Mouse (Mus musculus) central nervous system, embryonic 14 days (tissue): ENCODE data around the gene Mecp2. TPM values are rescaled to one million over a fixed set of nuclear protein-coding genes. Genes with fewer than 3 reads are reported as not detected.

Experiments used
- polyA plus RNA-seq: library from polyadenylated mRNA; depleted of rRNA; stranded (reverse); fragments of >200 nt; gene quantifications from 2 replicates; pipeline ENCODE4 v1.2.3, GENCODE M21; 2012; rRNA removed

The Mecp2 gene
- 25.4 and 27.4 TPM in 2 replicates for polyA plus RNA-seq

GRCm38 (mm10) chrX:74135263-74135662 lies at the start of gene Mecp2:
Mecp2 (minus strand) TSS chrX:74135363.

DNA sequence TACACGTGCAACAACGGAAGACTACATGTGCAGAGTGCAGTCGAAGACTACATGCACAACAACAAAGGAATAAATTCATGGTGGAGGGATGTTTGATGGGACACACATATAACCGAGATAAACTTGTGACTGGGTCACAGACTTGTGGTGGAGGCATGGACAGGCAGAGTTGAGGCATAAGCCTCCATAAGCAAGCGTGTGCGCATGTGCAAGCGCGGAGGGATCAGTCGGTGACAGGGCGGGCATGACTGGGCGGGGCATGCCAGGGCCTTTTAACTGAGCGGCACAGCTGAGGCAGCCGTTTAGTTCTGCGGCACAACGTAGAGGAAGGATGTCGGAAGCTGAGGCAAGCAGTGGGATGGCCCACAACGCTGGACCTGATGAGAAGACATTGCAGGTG lies 41.8 kb upstream of the Mecp2 start, which contains the start of gene Tktl1:
Tktl1 (plus strand) TSS at position 301 of the 400 bp plus-strand sequence.

GRCm38 (mm10) chrX:74167738-74168137 lies 32.6 kb upstream of the Mecp2 start, which contains the start of gene Tex28:
Tex28 (minus strand) TSS chrX:74167838.

GRCm38 (mm10) chrX:74127164-74127563 lies 8.0 kb downstream of the Mecp2 start, which contains the start of gene Opn1mw:
Opn1mw (plus strand) TSS chrX:74127464.

GRCm38 (mm10) chrX:74023188-74024049 lies 111.7 kb downstream of the Mecp2 start, which contains the start of gene Irak1:
Irak1 (minus strand) TSS chrX:74023918.

Other genes with a start within 250 kb of the Mecp2 start
- gene Avpr2, start 243.3 kb downstream of the Mecp2 start, polyA plus RNA-seq, result not detected in 2 replicates
- 172 and 174 TPM in 2 replicates for gene L1cam, start 239.3 kb downstream of the Mecp2 start, polyA plus RNA-seq
- 7.8 and 7.9 TPM in 2 replicates for gene Arhgap4, start 213.5 kb downstream of the Mecp2 start, polyA plus RNA-seq
- 108 TPM in 2 replicates for gene Naa10, start 213.4 kb downstream of the Mecp2 start, polyA plus RNA-seq
- gene Renbp, start 204.5 kb downstream of the Mecp2 start, polyA plus RNA-seq, result 11.5 and 16.1 TPM in 2 replicates
- 71.4 and 72.6 TPM in 2 replicates for gene Hcfc1, start 169.0 kb downstream of the Mecp2 start, polyA plus RNA-seq
- gene Irak1, start 111.4 kb downstream of the Mecp2 start, polyA plus RNA-seq, result 72.9 and 74.2 TPM in 2 replicates
- gene Opn1mw, start 7.9 kb downstream of the Mecp2 start, polyA plus RNA-seq, result 0.13 TPM in 1 of 2 replicates, not detected in the other
- gene Tex28, start 32.5 kb upstream of the Mecp2 start, polyA plus RNA-seq, result not detected in 2 replicates
- not detected in 2 replicates for gene Tktl1, start 41.9 kb upstream of the Mecp2 start, polyA plus RNA-seq
- 442 and 468 TPM in 2 replicates for gene Flna, start 114.5 kb upstream of the Mecp2 start, polyA plus RNA-seq
- gene Emd, start 119.3 kb upstream of the Mecp2 start, polyA plus RNA-seq, result 87.2 and 92.3 TPM in 2 replicates
- 1,398 and 1,478 TPM in 2 replicates for gene Rpl10, start 135.4 kb upstream of the Mecp2 start, polyA plus RNA-seq
- gene Taz, start 146.5 kb upstream of the Mecp2 start, polyA plus RNA-seq, result 94.8 and 95.4 TPM in 2 replicates
- gene Dnase1l1, start 147.0 kb upstream of the Mecp2 start, polyA plus RNA-seq, result 5.3 and 7.1 TPM in 2 replicates
- gene Atp6ap1, start 161.7 kb upstream of the Mecp2 start, polyA plus RNA-seq, result 262 and 275 TPM in 2 replicates
- gene Gdi1, start 169.6 kb upstream of the Mecp2 start, polyA plus RNA-seq, result 1,288 and 1,327 TPM in 2 replicates
- 48.8 and 49.0 TPM in 2 replicates for gene Fam50a, start 177.7 kb upstream of the Mecp2 start, polyA plus RNA-seq
- gene Plxna3, start 193.7 kb upstream of the Mecp2 start, polyA plus RNA-seq, result 261 and 268 TPM in 2 replicates
- gene Lage3, start 218.3 kb upstream of the Mecp2 start, polyA plus RNA-seq, result 87.3 and 99.6 TPM in 2 replicates
- gene Ubl4a, start 237.9 kb upstream of the Mecp2 start, polyA plus RNA-seq, result 56.7 and 57.7 TPM in 2 replicates
- 5.7 and 7.1 TPM in 2 replicates for gene Slc10a3, start 238.0 kb upstream of the Mecp2 start, polyA plus RNA-seq